Mouse (Mus musculus) liver (tissue): ENCODE measurements at regions not wholly inside any gene's neighbourhood (a gene's known extent, or its start where the extent isn't known, plus 50 kb on each side); places are given as distances from the start of the nearest gene placed in this dataset.

Experiments
- DNase-seq: peaks from one replicate; pipeline ENCODE4 v3.0.0-alpha.2; 2020; ENCODE audit warnings: mixed read lengths

- no peak for DNase-seq
Observed at GRCm38 (mm10) chr19:36235131-36235530, 113.0 kb upstream of the Pcgf5 start.

GRCm38 (mm10) chr19:36236576-36237345 lies 111.3 kb upstream of the Pcgf5 start:
- no peak for DNase-seq

DNA sequence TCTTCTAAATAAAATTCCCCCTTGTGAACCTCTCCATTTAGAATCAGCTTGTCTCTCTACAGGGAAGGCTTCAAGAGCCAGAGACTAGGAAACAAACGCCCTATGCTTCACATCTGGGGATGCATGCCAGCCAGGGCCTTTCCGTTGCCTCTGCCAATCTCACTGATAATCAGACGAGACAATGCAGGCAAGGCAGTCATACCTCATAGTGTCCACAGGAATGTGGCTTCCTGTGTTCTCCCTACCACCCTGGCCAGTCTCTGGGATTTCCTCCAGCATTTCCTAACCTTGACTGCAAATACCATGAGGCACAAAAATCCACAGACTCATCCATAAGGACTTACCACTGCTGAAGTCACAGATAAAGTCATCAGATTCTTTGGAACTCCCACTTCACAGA lies 110.4 kb upstream of the Pcgf5 start:
- DNase-seq = no peak

DNA sequence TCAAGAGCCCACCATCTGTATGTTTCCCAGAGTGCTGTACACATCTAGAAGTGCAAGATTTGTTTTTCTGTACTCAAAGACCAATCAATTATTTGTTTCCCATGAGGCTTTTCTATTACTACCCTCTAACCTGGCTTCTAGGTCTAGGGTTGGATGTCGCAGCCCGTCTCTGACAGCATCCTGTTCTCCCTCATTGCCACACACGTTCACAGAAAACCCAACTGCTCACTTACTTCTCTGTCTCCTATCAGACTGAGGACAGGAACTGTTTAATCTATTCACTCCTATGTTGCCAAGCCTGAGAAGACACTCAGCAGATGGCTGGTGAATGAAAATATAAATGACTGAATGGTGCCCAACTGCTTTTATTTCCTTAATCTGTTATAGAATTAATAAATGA lies 109.6 kb upstream of the Pcgf5 start:
- no peak for DNase-seq

- DNase-seq = no peak
Observed at GRCm38 (mm10) chr19:36242396-36242795, 105.7 kb upstream of the Pcgf5 start.

- DNase-seq = no peak
Observed at GRCm38 (mm10) chr19:36242946-36243345, 105.2 kb upstream of the Pcgf5 start.

DNA sequence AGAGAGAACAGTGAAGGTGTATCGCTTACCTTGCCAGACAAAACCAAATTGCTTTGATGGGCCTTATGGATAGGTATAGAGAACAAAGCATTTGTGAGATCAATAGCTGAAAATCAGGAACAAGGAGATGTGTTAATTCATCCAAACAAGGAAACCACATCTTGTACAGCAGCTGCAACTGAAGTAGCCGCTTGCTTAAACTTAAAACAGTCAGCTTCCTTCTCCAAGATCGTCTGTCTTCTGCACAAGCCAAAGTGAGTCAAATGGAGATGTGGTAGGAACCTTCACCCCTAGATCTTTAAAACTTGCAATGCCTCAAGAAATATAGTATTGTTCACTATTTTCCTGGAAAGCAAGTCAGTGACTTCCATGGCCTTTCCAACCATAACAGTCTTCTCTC lies 95.6 kb upstream of the Pcgf5 start:
- DNase-seq = no peak

DNA sequence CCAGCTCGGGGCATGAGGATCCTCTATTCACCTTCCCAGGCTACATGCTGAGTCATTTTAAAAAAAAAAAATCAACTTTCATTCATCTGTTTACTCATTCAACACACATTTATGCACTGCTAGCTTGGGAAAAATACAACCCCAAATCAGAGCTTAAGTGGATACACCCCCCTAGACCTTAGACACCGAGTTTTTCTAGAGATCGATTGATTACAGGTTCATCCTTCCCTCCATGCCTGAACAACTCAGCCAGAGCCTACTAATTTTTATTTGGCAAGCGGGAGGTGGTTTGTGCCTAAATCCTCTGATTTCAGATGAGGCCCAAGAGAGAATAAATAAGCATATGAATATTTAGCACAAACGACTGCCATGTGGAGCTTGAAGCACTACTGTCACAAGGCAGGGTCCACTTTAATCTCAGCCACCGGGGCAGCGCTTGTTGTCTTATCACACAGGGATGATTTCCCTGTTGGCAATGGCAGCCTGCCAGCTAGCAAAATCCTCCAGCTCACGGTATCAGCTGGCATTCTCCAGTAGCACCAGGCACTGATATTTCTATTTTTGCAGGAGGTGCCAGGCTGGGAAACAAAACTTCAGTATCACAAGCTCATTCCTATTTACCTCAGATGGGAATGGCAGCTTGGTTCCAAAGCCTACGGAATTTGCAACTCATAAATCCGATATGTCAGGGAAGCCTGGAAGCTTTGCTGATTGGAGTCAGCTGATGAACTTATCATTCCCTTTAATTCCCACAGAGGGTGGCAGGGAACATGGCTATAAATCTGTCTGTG lies 90.2 kb upstream of the Pcgf5 start:
- no peak for DNase-seq

DNA sequence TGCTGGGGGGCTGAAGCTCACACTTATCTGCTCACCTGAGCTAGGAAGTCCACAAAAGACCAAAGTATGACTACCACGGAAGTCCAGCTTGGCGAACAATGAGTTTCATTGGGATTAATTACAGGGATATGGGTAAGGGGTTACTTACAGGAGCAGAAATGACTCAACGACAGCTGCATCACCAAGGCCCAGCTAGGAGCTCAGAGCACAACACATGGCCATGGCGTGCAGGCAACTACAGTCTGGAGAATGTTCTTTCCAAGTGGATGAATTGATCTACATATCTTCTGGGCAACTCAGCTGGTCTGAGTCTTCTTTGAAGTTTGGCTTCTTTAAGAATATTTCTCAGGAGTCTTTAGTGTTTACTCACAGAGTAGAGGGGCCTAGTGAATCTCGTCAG lies 86.3 kb upstream of the Pcgf5 start:
- no peak for DNase-seq

DNA sequence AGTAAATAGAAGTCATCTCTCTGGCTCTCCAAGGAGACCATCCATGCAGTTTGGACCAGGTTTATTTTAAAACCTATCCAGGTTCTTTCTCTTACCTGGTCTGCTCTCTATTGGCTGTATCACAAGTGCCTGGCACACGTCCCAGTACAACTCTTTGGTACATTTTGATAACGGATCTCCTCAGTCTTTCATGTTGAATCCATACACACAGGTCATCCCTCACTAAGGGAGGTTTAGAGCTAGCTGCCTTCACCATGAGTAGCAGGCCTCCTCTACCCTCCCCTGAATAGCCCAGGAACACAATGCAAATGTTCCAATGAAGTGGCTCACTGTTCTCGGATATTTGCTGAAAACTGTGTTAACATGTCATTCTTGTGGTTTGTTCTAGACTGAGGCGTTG lies 84.2 kb upstream of the Pcgf5 start:
- no peak for DNase-seq

DNA sequence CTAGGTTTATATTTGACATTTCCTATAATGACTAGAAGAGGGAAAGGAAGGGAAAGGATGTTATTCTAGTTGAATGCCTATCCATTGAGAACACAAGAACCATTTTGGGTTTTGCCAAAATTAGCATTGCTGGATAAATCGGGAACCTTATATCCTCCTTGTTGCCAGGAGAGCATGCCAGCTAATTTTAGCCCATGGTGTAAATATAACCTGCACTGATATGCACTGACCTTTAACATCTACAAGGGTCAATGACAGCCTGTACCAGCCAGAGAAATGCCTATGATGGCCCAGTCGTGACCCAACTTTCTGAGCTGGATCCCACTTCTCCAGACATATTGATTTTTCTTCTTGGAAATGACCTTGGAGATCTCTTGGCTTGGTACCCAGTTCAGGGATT lies 83.7 kb upstream of the Pcgf5 start:
- DNase-seq = no peak

DNA sequence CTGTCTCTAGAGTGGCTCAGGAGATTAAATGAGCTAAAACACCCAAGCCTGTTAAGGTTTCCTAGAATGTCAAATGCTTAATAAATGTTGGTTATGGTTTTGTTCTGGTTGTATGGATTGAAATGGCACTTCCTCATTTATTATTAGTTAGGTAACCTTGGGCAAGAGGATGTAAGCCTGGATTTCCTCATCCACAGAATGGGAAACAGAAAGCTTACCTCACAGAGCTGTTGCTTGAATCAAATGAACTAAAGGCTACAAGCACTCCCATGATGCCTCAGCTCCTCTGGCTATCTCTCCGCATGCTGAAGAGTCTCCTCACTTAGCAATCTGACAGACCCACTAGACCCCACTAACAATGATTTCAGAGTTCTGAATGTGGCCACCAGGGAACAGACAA lies 82.8 kb upstream of the Pcgf5 start:
- no peak for DNase-seq

GRCm38 (mm10) chr19:36266346-36266745 lies 81.8 kb upstream of the Pcgf5 start:
- peak; percentile 33 for DNase-seq

- peak; percentile 14 for DNase-seq
Observed at GRCm38 (mm10) chr19:36273466-36273865, 74.6 kb upstream of the Pcgf5 start.

GRCm38 (mm10) chr19:36285465-36285864 lies 62.6 kb upstream of the Pcgf5 start:
- no peak for DNase-seq

GRCm38 (mm10) chr19:36290778-36291177 lies 57.3 kb upstream of the Pcgf5 start:
- no peak for DNase-seq

- DNase-seq = no peak
Observed at GRCm38 (mm10) chr19:36293177-36293969, 54.7 kb upstream of the Pcgf5 start.
